Mouse (Mus musculus): ENCODE results near the gene Ggact. TPM values are rescaled to one million over a fixed set of nuclear protein-coding genes. Genes with fewer than 3 reads are reported as not detected.

Ggact gene
- polyA plus RNA-seq (2015; fragmentation: Illumina TruSeq; extraction: RNeasy Lipid Tissue Mini Kit (QIAGEN cat#74804); ENCODE audit: insufficient read depth, low replicate concordance): 14.3 TPM

DNA sequence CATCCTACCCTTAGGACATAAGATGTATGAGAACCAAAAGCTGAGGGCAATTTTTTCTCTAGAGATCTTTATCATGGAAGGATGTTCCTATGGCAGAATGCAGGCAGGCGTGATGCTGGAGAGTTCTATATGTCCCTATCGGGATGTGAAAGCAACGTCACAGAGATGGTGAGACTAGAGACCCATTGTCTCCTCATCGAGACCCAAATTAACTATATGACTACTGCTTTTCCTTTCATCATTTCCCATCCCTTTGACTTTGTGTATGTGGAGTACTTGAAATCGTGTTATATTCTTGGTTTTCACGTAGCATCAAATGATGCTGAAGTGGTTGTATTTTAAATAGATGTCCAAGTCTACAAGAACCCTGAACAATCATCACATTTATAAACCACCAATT lies at the start of gene Ggact:
Gene Ggact, minus strand, starts transcription at position 101 of the 400 bp plus-strand sequence.

Other genes starting within 250 kb of the Ggact start
- 8.7 TPM for gene Tmtc4, start 70.3 kb upstream of the Ggact start, polyA plus RNA-seq (2015; fragmentation: Illumina TruSeq; extraction: RNeasy Lipid Tissue Mini Kit (QIAGEN cat#74804); ENCODE audit: insufficient read depth, low replicate concordance)